Mouse (Mus musculus): Measurements from ENCODE around the gene Cyp2f2. TPM values are rescaled to one million over a fixed set of nuclear protein-coding genes. Genes with fewer than 3 reads are reported as not detected.
A peak's percentile ranks its signal among the peaks of the same experiment; 100 is the strongest.

The Cyp2f2 gene
- polyA plus RNA-seq, 1 experiment from 2014 or later, result not detected

GRCm38 (mm10) chr7:27179217-27179918 is 59.7 kb downstream of the Cyp2f2 start:
- Histone ChIP-seq H3K79me2 (ENCODE audit: inconsistent target) (peaks cover 23% of the 10 kb centered on the region; the same call in 1 of the 2 replicates), H3K4me3 (ENCODE audit: inconsistent target) (peak overlapping the region; percentile 26), H3K36me3 (ENCODE audit: inconsistent target) (peaks cover 7% of the 10 kb centered on the region; the same call in 1 of the 2 replicates), H3K27ac (peak overlapping the region; percentile 44)
- WGBS (ENCODE audit: missing documents), result 53% methylated on average over 16 of the region's 16 CpGs

GRCm38 (mm10) chr7:27180036-27180435 is 60.3 kb downstream of the Cyp2f2 start:
- H3K79me2 ChIP-seq (ENCODE audit: inconsistent target), result peaks cover 23% of the 10 kb centered on the region; the same call in 1 of the 2 replicates
- H3K4me3 ChIP-seq (ENCODE audit: inconsistent target), result no peak overlapping the region
- WGBS (ENCODE audit: missing documents), result 90% methylated on average over 5 of the region's 5 CpGs
- H3K27ac ChIP-seq, result no peak overlapping the region
- peaks cover 5% of the 10 kb centered on the region; the same call in 1 of the 2 replicates for H3K36me3 ChIP-seq (ENCODE audit: inconsistent target)

GRCm38 (mm10) chr7:27180837-27181695 is 61.4 kb downstream of the Cyp2f2 start, which contains the start of the genes Gm21983 and Mia:
TSS of gene Gm21983 (minus strand) at chr7:27181086.
TSS of gene Mia (minus strand) at chr7:27181157.
- Histone ChIP-seq H3K4me3 (ENCODE audit: inconsistent target) (no peak within 1 kb of the TSS), H3K36me3 (ENCODE audit: inconsistent target) (peaks cover 12% of the 10 kb centered on the region; the same call in 1 of the 2 replicates), H3K27ac (no peak within 1 kb of the TSS), H3K79me2 (ENCODE audit: inconsistent target) (peaks cover 18% of the 10 kb centered on the region; the same call in 1 of the 2 replicates)
- 89% methylated on average over 14 of the region's 14 CpGs for WGBS (ENCODE audit: missing documents)

- no peak overlapping the region for H3K27ac ChIP-seq
- peaks cover 25% of the 10 kb centered on the region; the same call in 1 of the 2 replicates for H3K36me3 ChIP-seq (ENCODE audit: inconsistent target)
- peaks cover 6% of the 10 kb centered on the region; the same call in 1 of the 2 replicates for H3K79me2 ChIP-seq (ENCODE audit: inconsistent target)
- H3K4me3 ChIP-seq (ENCODE audit: inconsistent target), result no peak overlapping the region
- 81% methylated on average over 1 of the region's 1 CpGs for WGBS (ENCODE audit: missing documents)
Measured at GRCm38 (mm10) chr7:27182498-27182897, 62.8 kb downstream of the Cyp2f2 start.

Other genes with a start within 250 kb of the Cyp2f2 start
- not detected in 3 replicates for gene Cyp2a22, start 180.5 kb upstream of the Cyp2f2 start, polyA plus RNA-seq (2018)
- not detected in 3 replicates for gene Cyp2a12, start 90.8 kb upstream of the Cyp2f2 start, polyA plus RNA-seq (2018)
- gene Cyp2t4, start 33.8 kb downstream of the Cyp2f2 start, polyA plus RNA-seq (2018), result not detected in 3 replicates
- gene Egln2, start 46.9 kb downstream of the Cyp2f2 start, polyA plus RNA-seq (2018), result 31.1 to 40.6 TPM (median 35.8 TPM) in 3 replicates
- gene Rab4b, start 59.0 kb downstream of the Cyp2f2 start, polyA plus RNA-seq (2018), result 38.2 to 73.8 TPM (median 68.8 TPM) in 3 replicates
- not detected in 3 replicates for gene Gm21983, start 61.2 kb downstream of the Cyp2f2 start, polyA plus RNA-seq (2018)
- gene Mia, start 61.2 kb downstream of the Cyp2f2 start, polyA plus RNA-seq (2018), result not detected in 3 replicates
- 5.6 to 8.4 TPM (median 6.5 TPM) in 3 replicates for gene BC024978, start 75.9 kb downstream of the Cyp2f2 start, polyA plus RNA-seq (2018)
- 56.0 to 80.4 TPM (median 77.1 TPM) in 3 replicates for gene Snrpa, start 76.4 kb downstream of the Cyp2f2 start, polyA plus RNA-seq (2018)
- gene Itpkc, start 108.8 kb downstream of the Cyp2f2 start, polyA plus RNA-seq (2018), result 4.0 to 6.8 TPM (median 6.2 TPM) in 3 replicates
- gene Coq8b, start 113.1 kb downstream of the Cyp2f2 start, polyA plus RNA-seq (2018), result 15.6 to 17.3 TPM (median 16.0 TPM) in 3 replicates
- 2.0 to 3.1 TPM (median 2.4 TPM) in 3 replicates for gene Numbl, start 138.5 kb downstream of the Cyp2f2 start, polyA plus RNA-seq (2018)
- gene Ltbp4, start 217.8 kb downstream of the Cyp2f2 start, polyA plus RNA-seq (2018), result not detected in 3 replicates
- 21.9 to 44.4 TPM (median 32.6 TPM) in 3 replicates for gene Shkbp1, start 236.1 kb downstream of the Cyp2f2 start, polyA plus RNA-seq (2018)
- gene Gm20479, start 237.5 kb downstream of the Cyp2f2 start, polyA plus RNA-seq (2018), result 0.64 to 1.2 TPM in 2 of 3 replicates, not detected in the other

All from macrophage (primary cell).